Mouse (Mus musculus): ENCODE measurements around the gene Rccd1.

- no peak for TF ChIP-seq EP300 (IDR thresholded peaks at IDR 0.05; ENCODE audit: low read depth)
- TF ChIP-seq CTCF (IDR thresholded peaks at IDR 0.05; ENCODE audit: low read depth) = no peak
Observed at GRCm38 (mm10) chr7:80347670-80348586, 23.7 kb upstream of the Rccd1 start.
